Mouse (Mus musculus): ENCODE measurements around the gene Dst. TPM values are rescaled to one million over a fixed set of nuclear protein-coding genes. Genes with fewer than 3 reads are reported as not detected.

Gene Dst
- polyA plus RNA-seq, 1 experiment from 2014 or later: 25.9 TPM

GRCm38 (mm10) chr1:34122905-34123304, 214.9 kb downstream of the Dst start:
- WGBS: 94% methylated on average over 1 of the region's 1 CpGs
- no peak overlapping the region for H3K27ac ChIP-seq

GRCm38 (mm10) chr1:34123334-34123733, 215.3 kb downstream of the Dst start:
- H3K36me3 ChIP-seq: peaks cover 3% of the 10 kb centered on the region
- no peak for DNase-seq (ENCODE audit: low spot score)
- no peaks in the 10 kb centered on the region for H3K9me3 ChIP-seq
- no peak overlapping the region for H3K4me3 ChIP-seq
- H3K4me1 ChIP-seq (replicated peaks): peaks cover 13% of the 10 kb centered on the region
- 91% methylated on average over 5 of the region's 5 CpGs for WGBS
- H3K27me3 ChIP-seq (ENCODE audit: insufficient read depth, poor library complexity, severe bottlenecking): no peaks in the 10 kb centered on the region
- no peak overlapping the region for H3K27ac ChIP-seq

More at GRCm38 (mm10) chr1:34122905-34123304, 214.9 kb downstream of the Dst start:
- Histone ChIP-seq H3K4me1 (replicated peaks) (peaks cover 9% of the 10 kb centered on the region), H3K9me3 (no peaks in the 10 kb centered on the region), H3K4me3 (no peak overlapping the region), H3K27me3 (ENCODE audit: insufficient read depth, poor library complexity, severe bottlenecking) (no peaks in the 10 kb centered on the region), H3K36me3 (peaks cover 3% of the 10 kb centered on the region)
- no peak for DNase-seq (ENCODE audit: low spot score)

- Histone ChIP-seq H3K4me3 (no peak overlapping the region), H3K9me3 (no peaks in the 10 kb centered on the region), H3K36me3 (peaks cover 3% of the 10 kb centered on the region), H3K27me3 (ENCODE audit: insufficient read depth, poor library complexity, severe bottlenecking) (no peaks in the 10 kb centered on the region), H3K27ac (no peak overlapping the region), H3K4me1 (replicated peaks) (peaks cover 14% of the 10 kb centered on the region)
- 94% methylated on average over 7 of the region's 7 CpGs for whole genome bisulfite sequencing
- DNase-seq (ENCODE audit: low spot score): no peak
Measured at GRCm38 (mm10) chr1:34124376-34124775, 216.4 kb downstream of the Dst start.

GRCm38 (mm10) chr1:34125148-34125547, 217.1 kb downstream of the Dst start:
- Histone ChIP-seq H3K9me3 (no peaks in the 10 kb centered on the region), H3K27me3 (ENCODE audit: insufficient read depth, poor library complexity, severe bottlenecking) (no peaks in the 10 kb centered on the region), H3K4me1 (replicated peaks) (peaks cover 14% of the 10 kb centered on the region), H3K36me3 (peaks cover 3% of the 10 kb centered on the region), H3K4me3 (no peak overlapping the region), H3K27ac (no peak overlapping the region)
- no peak for DNase-seq (ENCODE audit: low spot score)
- 88% methylated on average over 5 of the region's 5 CpGs for WGBS

GRCm38 (mm10) chr1:34127714-34128474, 219.9 kb downstream of the Dst start:
- H3K4me3 ChIP-seq: no peak overlapping the region
- H3K4me1 ChIP-seq (replicated peaks): peaks cover 14% of the 10 kb centered on the region
- DNase-seq (ENCODE audit: low spot score): peak; percentile 45
- no peak overlapping the region for H3K27ac ChIP-seq
- 50% methylated on average over 15 of the region's 15 CpGs for WGBS
- no peaks in the 10 kb centered on the region for H3K9me3 ChIP-seq
- H3K27me3 ChIP-seq (ENCODE audit: insufficient read depth, poor library complexity, severe bottlenecking): no peaks in the 10 kb centered on the region
- no peaks in the 10 kb centered on the region for H3K36me3 ChIP-seq

- H3K9me3 ChIP-seq: no peaks in the 10 kb centered on the region
- H3K4me3 ChIP-seq: no peak overlapping the region
- no peak overlapping the region for H3K27ac ChIP-seq
- no peaks in the 10 kb centered on the region for H3K27me3 ChIP-seq (ENCODE audit: insufficient read depth, poor library complexity, severe bottlenecking)
- 93% methylated on average over 2 of the region's 2 CpGs for WGBS
- DNase-seq (ENCODE audit: low spot score): no peak
- no peaks in the 10 kb centered on the region for H3K36me3 ChIP-seq
- peaks cover 21% of the 10 kb centered on the region for H3K4me1 ChIP-seq (replicated peaks)
Measured at GRCm38 (mm10) chr1:34128796-34129195, 220.8 kb downstream of the Dst start.

- H3K27ac ChIP-seq: no peak overlapping the region
- H3K36me3 ChIP-seq: no peaks in the 10 kb centered on the region
- no peak for DNase-seq (ENCODE audit: low spot score)
- H3K4me3 ChIP-seq: no peak overlapping the region
- no peaks in the 10 kb centered on the region for H3K27me3 ChIP-seq (ENCODE audit: insufficient read depth, poor library complexity, severe bottlenecking)
- H3K9me3 ChIP-seq: no peaks in the 10 kb centered on the region
- H3K4me1 ChIP-seq (replicated peaks): peaks cover 22% of the 10 kb centered on the region
- 91% methylated on average over 9 of the region's 9 CpGs for WGBS
Measured at GRCm38 (mm10) chr1:34129691-34130090, 221.7 kb downstream of the Dst start.

- H3K27me3 ChIP-seq (ENCODE audit: insufficient read depth, poor library complexity, severe bottlenecking): no peaks in the 10 kb centered on the region
- peaks cover 22% of the 10 kb centered on the region for H3K4me1 ChIP-seq (replicated peaks)
- no peak overlapping the region for H3K4me3 ChIP-seq
- no peaks in the 10 kb centered on the region for H3K9me3 ChIP-seq
- no peaks in the 10 kb centered on the region for H3K36me3 ChIP-seq
- WGBS: 69% methylated on average over 10 of the region's 10 CpGs
- DNase-seq (ENCODE audit: low spot score): no peak
- no peak overlapping the region for H3K27ac ChIP-seq
Measured at GRCm38 (mm10) chr1:34130804-34131203, 222.8 kb downstream of the Dst start.

- peaks cover 13% of the 10 kb centered on the region for H3K4me1 ChIP-seq (replicated peaks)
- H3K36me3 ChIP-seq: no peaks in the 10 kb centered on the region
- H3K4me3 ChIP-seq: no peak overlapping the region
- H3K27me3 ChIP-seq (ENCODE audit: insufficient read depth, poor library complexity, severe bottlenecking): no peaks in the 10 kb centered on the region
- no peak overlapping the region for H3K27ac ChIP-seq
- 90% methylated on average over 16 of the region's 16 CpGs for WGBS
- H3K9me3 ChIP-seq: no peaks in the 10 kb centered on the region
- no peak for DNase-seq (ENCODE audit: low spot score)
Measured at GRCm38 (mm10) chr1:34132875-34133274, 224.8 kb downstream of the Dst start.

GRCm38 (mm10) chr1:34135535-34135934, 227.5 kb downstream of the Dst start:
- DNase-seq (ENCODE audit: low spot score): no peak
- Histone ChIP-seq H3K27ac (no peak overlapping the region), H3K4me3 (no peak overlapping the region), H3K27me3 (ENCODE audit: insufficient read depth, poor library complexity, severe bottlenecking) (no peaks in the 10 kb centered on the region), H3K36me3 (no peaks in the 10 kb centered on the region), H3K9me3 (no peaks in the 10 kb centered on the region), H3K4me1 (replicated peaks) (peaks cover 14% of the 10 kb centered on the region; the same call in 1 of the 2 replicates)
- WGBS: 90% methylated on average over 3 of the region's 3 CpGs

- DNase-seq (ENCODE audit: low spot score): no peak
- no peaks in the 10 kb centered on the region for H3K27me3 ChIP-seq (ENCODE audit: insufficient read depth, poor library complexity, severe bottlenecking)
- H3K36me3 ChIP-seq: no peaks in the 10 kb centered on the region
- 75% methylated on average over 13 of the region's 13 CpGs for WGBS
- H3K4me1 ChIP-seq (replicated peaks): peaks cover 17% of the 10 kb centered on the region
- H3K4me3 ChIP-seq: no peak overlapping the region
- H3K9me3 ChIP-seq: no peaks in the 10 kb centered on the region
- H3K27ac ChIP-seq: no peak overlapping the region
Measured at GRCm38 (mm10) chr1:34139191-34139853, 231.3 kb downstream of the Dst start.

GRCm38 (mm10) chr1:34139871-34140471, 231.9 kb downstream of the Dst start:
- no peaks in the 10 kb centered on the region for H3K36me3 ChIP-seq
- H3K27ac ChIP-seq: no peak overlapping the region
- H3K9me3 ChIP-seq: no peaks in the 10 kb centered on the region
- DNase-seq (ENCODE audit: low spot score): no peak
- peaks cover 17% of the 10 kb centered on the region for H3K4me1 ChIP-seq (replicated peaks)
- H3K27me3 ChIP-seq (ENCODE audit: insufficient read depth, poor library complexity, severe bottlenecking): no peaks in the 10 kb centered on the region
- WGBS: 89% methylated on average over 6 of the region's 6 CpGs
- no peak overlapping the region for H3K4me3 ChIP-seq

- Histone ChIP-seq H3K36me3 (no peaks in the 10 kb centered on the region), H3K4me1 (replicated peaks) (peaks cover 17% of the 10 kb centered on the region), H3K9me3 (no peaks in the 10 kb centered on the region), H3K27ac (no peak overlapping the region), H3K27me3 (ENCODE audit: insufficient read depth, poor library complexity, severe bottlenecking) (no peaks in the 10 kb centered on the region), H3K4me3 (no peak overlapping the region)
- no peak for DNase-seq (ENCODE audit: low spot score)
- WGBS: 49% methylated on average over 3 of the region's 3 CpGs
Measured at GRCm38 (mm10) chr1:34140686-34141085, 232.7 kb downstream of the Dst start.

All from hindbrain, embryonic 10.5 days (tissue).